In the genomic region with DNA sequence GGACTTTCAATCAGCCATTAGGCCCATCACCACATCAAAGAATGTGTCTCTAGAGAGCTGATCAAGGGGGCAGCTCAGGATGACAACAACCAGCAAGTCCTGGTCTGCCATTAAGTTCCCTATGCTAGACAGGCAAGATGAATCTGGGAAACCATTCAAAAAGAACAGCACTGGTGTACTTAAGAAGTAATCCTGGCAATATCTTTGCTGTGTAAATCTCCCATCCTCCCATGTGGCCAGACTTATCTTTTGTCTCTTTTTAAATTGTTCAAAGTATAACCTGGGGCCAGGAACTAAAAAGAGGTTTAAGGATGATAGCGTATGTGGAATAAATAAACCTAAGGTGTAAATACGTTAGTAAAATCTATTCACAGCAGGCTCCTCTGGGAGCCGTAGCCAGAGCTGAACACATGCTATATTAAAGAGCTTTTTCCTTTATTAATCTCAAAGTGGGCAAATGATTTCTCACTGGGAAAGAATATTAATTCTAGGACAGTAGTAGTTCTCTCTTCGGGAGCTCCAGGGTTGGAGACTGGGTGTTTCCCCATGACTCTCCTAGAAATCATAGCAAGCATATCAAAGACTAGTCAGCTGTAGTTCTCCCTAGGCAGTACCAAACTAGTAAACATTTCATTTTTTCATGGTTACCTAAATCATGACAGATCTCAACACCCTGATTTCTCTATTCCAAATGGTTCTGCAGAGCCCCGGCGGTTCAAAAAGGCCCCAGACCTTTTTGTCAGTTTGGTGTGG, we compare ENCODE assay signal across 14 mouse cellular contexts.
A peak's percentile ranks its signal among the peaks of the same experiment; 100 is the strongest.
DNase-seq lines count a peak whose midpoint lies in the region; ATAC-seq lines count a peak whose summit lies in the region.
"Had no signal": no experiment of that assay in that cellular context is flagged by ENCODE, and none has a peak within 500 bp of the region (broad histone marks: within the 10 kb centered on the region; RNA-seq: fewer than 3 reads in every experiment).

No protein-coding gene starts in this region.

- no peak overlapping the region for H3K4me3 ChIP-seq in embryonic facial prominence, embryonic 15.5 days (replicated peaks)
- H3K4me3 ChIP-seq in hindbrain, embryonic 13.5 days, result peak overlapping the region; percentile 35
- H3K4me3 ChIP-seq in midbrain, embryonic 15.5 days, result peak overlapping the region; percentile 29

- no peak overlapping the region for H3K9ac ChIP-seq in embryonic facial prominence, embryonic 15.5 days
- peak overlapping the region; percentile 66 for H3K9ac ChIP-seq in hindbrain, embryonic 13.5 days
- H3K9ac ChIP-seq in midbrain, embryonic 15.5 days, result no peak overlapping the region

- H3K9me3 ChIP-seq in embryonic facial prominence, embryonic 15.5 days (replicated peaks), result no peaks in the 10 kb centered on the region
- no peaks in the 10 kb centered on the region for H3K9me3 ChIP-seq in hindbrain, embryonic 13.5 days
- no peaks in the 10 kb centered on the region for H3K9me3 ChIP-seq in midbrain, embryonic 15.5 days

- no peak overlapping the region for H3K27ac ChIP-seq in embryonic facial prominence, embryonic 15.5 days (replicated peaks)
- peak overlapping the region; percentile 40; the same call in 1 of the 2 replicates for H3K27ac ChIP-seq in hindbrain, embryonic 13.5 days
- H3K27ac ChIP-seq in midbrain, embryonic 15.5 days, result no peak overlapping the region

- H3K36me3 ChIP-seq in embryonic facial prominence, embryonic 15.5 days, result no peaks in the 10 kb centered on the region
- no peaks in the 10 kb centered on the region for H3K36me3 ChIP-seq in hindbrain, embryonic 13.5 days
- no peaks in the 10 kb centered on the region for H3K36me3 ChIP-seq in midbrain, embryonic 15.5 days (replicated peaks)

- DNase-seq in WW6 (ENCODE audit: low read depth, low spot score), result peak; percentile 31
- DNase-seq in Muller cell, postnatal 12 days (ENCODE audit: inconsistent ontology term), result no peak
- DNase-seq in kidney, postnatal 4 days, result no peak
- DNase-seq in urinary bladder, postnatal 10 days (ENCODE audit: low spot score), result no peak
- DNase-seq: adrenal gland, postnatal 25 days; cerebellum, adult 11 months; kidney, postnatal 25 days; lung, postnatal 14 days; right cerebral cortex, adult 18-20 months; thymus, postnatal 25 days had no signal

- no peaks in the 10 kb centered on the region for H3K27me3 ChIP-seq in embryonic facial prominence, embryonic 15.5 days
- no peaks in the 10 kb centered on the region for H3K27me3 ChIP-seq in hindbrain, embryonic 13.5 days
- no peaks in the 10 kb centered on the region for H3K27me3 ChIP-seq in midbrain, embryonic 15.5 days (replicated peaks)

- no peak for ATAC-seq in embryonic facial prominence, embryonic 15.5 days (ENCODE audit: insufficient number of reproducible peaks, low FRiP score, low TSS enrichment, low read depth)
- no peak for ATAC-seq in hindbrain, embryonic 13.5 days (ENCODE audit: low FRiP score)
- ATAC-seq in midbrain, embryonic 15.5 days (replicated peaks), result peak; percentile 69

- 0 out of 2 replicates have a peak overlapping the region, but pooled peaks have one; percentile 10 for H3K4me2 ChIP-seq in embryonic facial prominence, embryonic 15.5 days (replicated peaks)
- peak overlapping the region; percentile 56 for H3K4me2 ChIP-seq in hindbrain, embryonic 13.5 days
- H3K4me2 ChIP-seq in midbrain, embryonic 15.5 days, result peak overlapping the region; percentile 54
- H3K4me2 ChIP-seq: liver, embryonic 11.5 days had no signal

- H3K4me1 ChIP-seq in embryonic facial prominence, embryonic 15.5 days, result no peaks in the 10 kb centered on the region
- H3K4me1 ChIP-seq in hindbrain, embryonic 13.5 days (replicated peaks), result peaks cover 8% of the 10 kb centered on the region; the same call in 1 of the 2 replicates
- H3K4me1 ChIP-seq in midbrain, embryonic 15.5 days, result no peaks in the 10 kb centered on the region

- 79% methylated on average over 6 of the region's 6 CpGs for WGBS in embryonic facial prominence, embryonic 15.5 days
- 53% methylated on average over 6 of the region's 6 CpGs for WGBS in hindbrain, embryonic 13.5 days
- 40% methylated on average over 6 of the region's 6 CpGs for WGBS in midbrain, embryonic 15.5 days
